Comparison of ENCODE assay signal across 8 mouse cellular contexts in the genomic region with DNA sequence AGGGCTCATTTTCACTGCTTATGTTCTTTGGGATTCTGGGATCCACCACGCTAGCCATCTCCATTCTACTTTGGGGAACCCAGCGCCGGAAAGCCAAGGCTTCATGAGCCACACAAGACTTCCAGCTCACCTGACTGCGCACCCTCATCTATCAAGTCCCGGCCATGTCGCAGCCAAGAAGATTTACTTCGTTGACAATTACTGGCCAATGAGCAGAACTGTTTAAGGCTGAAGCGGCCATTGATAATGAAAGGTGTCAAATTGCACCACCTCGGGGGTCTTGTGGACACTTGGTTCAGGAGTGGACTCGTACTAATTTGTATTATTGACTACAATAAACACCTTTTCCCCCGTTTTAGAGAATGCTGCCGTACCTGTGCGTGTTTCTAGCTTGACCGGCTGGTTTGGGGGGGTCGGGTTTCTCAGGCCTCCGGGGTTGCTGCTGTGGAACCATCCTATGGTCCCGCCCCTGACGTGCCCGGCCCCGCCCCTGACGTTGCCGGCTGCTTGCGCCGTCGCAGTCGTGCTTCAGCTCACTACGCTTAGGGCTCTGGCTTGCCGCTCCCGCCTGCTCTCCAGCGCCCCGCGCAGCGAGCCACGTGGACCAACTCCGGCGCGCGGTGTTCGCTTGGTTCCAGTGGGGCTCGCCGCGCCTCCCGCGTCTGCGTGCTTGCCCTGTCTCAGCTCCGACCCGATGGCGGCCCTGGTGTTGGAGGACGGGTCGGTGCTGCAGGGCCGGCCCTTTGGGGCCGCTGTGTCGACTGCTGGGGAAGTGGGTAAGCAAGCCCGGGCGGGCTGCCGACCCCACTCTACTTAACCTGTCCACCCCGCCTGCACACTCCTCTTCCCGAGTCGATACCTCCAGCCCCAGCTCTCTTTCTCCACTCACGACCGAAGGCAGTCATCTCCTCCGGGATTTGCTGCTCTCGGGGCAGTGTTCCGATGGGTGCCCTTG. TPM values are rescaled to one million over a fixed set of nuclear protein-coding genes. Genes with fewer than 3 reads are reported as not detected.
DNase-seq lines count a peak whose midpoint lies in the region; ATAC-seq and TF ChIP-seq lines count a peak whose summit lies in the region.

Cad (plus strand) TSS at position 520 of the 955 bp plus-strand sequence.

- H3K36me3 ChIP-seq in hindbrain, postnatal 0 days (ENCODE audit: insufficient read depth, low read length), result peaks cover 7% of the 10 kb centered on the region; the same call in 1 of the 2 replicates

- intact Hi-C loops in gastrocnemius, adult 2 months (cut with DNase I), result no loop called here
- intact Hi-C loops in left cerebral cortex, adult 2 months (cut with DNase I), result no loop called here

- peak within 1 kb of the TSS; percentile 97 for H3K4me2 ChIP-seq in hindbrain, postnatal 0 days (ENCODE audit: low read depth, low read length)

- peak; percentile 99 for ATAC-seq in hindbrain, postnatal 0 days
- ATAC-seq in megakaryocyte, adult 5-6 weeks (ENCODE audit: poor library complexity, severe bottlenecking), result peak; percentile 99

- H3K4me3 ChIP-seq in gastrocnemius, adult 2 months, result peak within 1 kb of the TSS; percentile 88
- H3K4me3 ChIP-seq in hindbrain, postnatal 0 days (ENCODE audit: low read length), result peak within 1 kb of the TSS; percentile 62
- H3K4me3 ChIP-seq in left cerebral cortex, adult 2 months, result peak within 1 kb of the TSS; percentile 67

- H3K9ac ChIP-seq in hindbrain, postnatal 0 days (replicated peaks; ENCODE audit: low read length), result peak within 1 kb of the TSS; percentile 65

- H3K27me3 ChIP-seq in hindbrain, postnatal 0 days (ENCODE audit: insufficient read depth, low read length), result no peaks in the 10 kb centered on the region

- peaks cover 9% of the 10 kb centered on the region; the same call in 1 of the 2 replicates for H3K4me1 ChIP-seq in hindbrain, postnatal 0 days (ENCODE audit: insufficient read depth, low read length)

- WGBS in hindbrain, postnatal 0 days, result 2% methylated on average over 64 of the region's 64 CpGs

- DNase-seq in WW6 (ENCODE audit: low read depth, low spot score), result peak; percentile 74
- peak; percentile 91 to 92 for DNase-seq in cerebellum, postnatal 4 days (ENCODE audit: low spot score in 2 of 2)
- peak; percentile 97 for DNase-seq in gastrocnemius, adult 2 months
- DNase-seq in hindbrain, postnatal 0 days (ENCODE audit: low spot score), result peak; percentile 96
- DNase-seq in left cerebral cortex, adult 2 months (ENCODE audit: extremely low spot score in 1 of 2, low spot score in 2 of 2), result peak; percentile 94 to 95
- DNase-seq in right cerebral cortex, adult 2 months (ENCODE audit: low spot score in 2 of 2), result peak; percentile 91 to 94
- DNase-seq in urinary bladder, postnatal 14 days (ENCODE audit: low spot score), result peak; percentile 96

- H3K9me3 ChIP-seq in hindbrain, postnatal 0 days (ENCODE audit: low read length), result no peaks in the 10 kb centered on the region

- TF ChIP-seq CTCF in gastrocnemius, adult 2 months (IDR thresholded peaks at IDR 0.05), result peak; percentile 27
- no peak for TF ChIP-seq CTCF in hindbrain, postnatal 0 days (IDR thresholded peaks at IDR 0.05; ENCODE audit: low read depth)
- no peak; the same call in 1 of the 2 replicates for TF ChIP-seq CTCF in left cerebral cortex, adult 2 months (IDR thresholded peaks at IDR 0.05)

- H3K27ac ChIP-seq in gastrocnemius, adult 2 months, result peak within 1 kb of the TSS; percentile 90
- peak within 1 kb of the TSS; percentile 64 for H3K27ac ChIP-seq in hindbrain, postnatal 0 days
- peak within 1 kb of the TSS; percentile 72 for H3K27ac ChIP-seq in left cerebral cortex, adult 2 months

RNA-seq across cellular contexts. Expression of gene Cad, which starts in this region (rescaled TPM):
- 10 to 100 TPM; 25.5 to 28.6 TPM for total RNA-seq in gastrocnemius, adult 2 months (2021)
- total RNA-seq in hindbrain, postnatal 0 days (2014; rRNA removed), result 56.2 and 58.8 TPM in 2 replicates
- 8.1 and 9.1 TPM in 2 replicates for polyA plus RNA-seq in hindbrain, postnatal 0 days (2015; fragmentation: Nextera tagmentation; extraction: Ambion mirVana)
- total RNA-seq in left cerebral cortex, adult 2 months (2021), result 10 to 100 TPM; 23.4 to 27.6 TPM
- total RNA-seq in megakaryocyte, adult 5-6 weeks (2015), result 5.1 and 9.4 TPM in 2 replicates
- total RNA-seq in megakaryocyte, adult 5-6 weeks (2017), result 5.4 and 7.5 TPM in 2 replicates

Comparison
In these comparisons a context has a peak if more than half of its experiments do, and no peak if none do; other contexts are left out.
1. Peak in every context shown above with its lines: DNase-seq, ATAC-seq, H3K4me3 ChIP-seq and H3K27ac ChIP-seq.